Mouse (Mus musculus): ENCODE data around the gene Akap10. TPM values are rescaled to one million over a fixed set of nuclear protein-coding genes. Genes with fewer than 3 reads are reported as not detected.

The Akap10 gene
- polyA plus RNA-seq, 2 experiments, result 15.8 to 16.9 TPM

GRCm38 (mm10) chr11:61859316-61859715 is 70.7 kb downstream of the Akap10 start:
- WGBS, result 82% methylated on average over 1 of the region's 1 CpGs
- Histone ChIP-seq H3K4me1 (ENCODE audit: control insufficient read depth, insufficient read depth, low read length) (no peaks in the 10 kb centered on the region), H3K9ac (ENCODE audit: low read depth, low read length, severe bottlenecking) (no peak overlapping the region), H3K36me3 (ENCODE audit: control insufficient read depth, insufficient read depth, low read length) (no peaks in the 10 kb centered on the region), H3K4me2 (replicated peaks; ENCODE audit: low read depth, low read length, severe bottlenecking) (no peak overlapping the region), H3K27me3 (ENCODE audit: control insufficient read depth, insufficient read depth, low read length) (no peaks in the 10 kb centered on the region), H3K27ac (replicated peaks; ENCODE audit: low read depth, low read length) (no peak overlapping the region), H3K4me3 (replicated peaks; ENCODE audit: low read length) (no peak overlapping the region), H3K9me3 (ENCODE audit: control insufficient read depth, low read length) (no peaks in the 10 kb centered on the region)
- ATAC-seq (ENCODE audit: low FRiP score, low read depth) (no peak), DNase-seq (ENCODE audit: low spot score) (no peak)
- no peak for TF ChIP-seq POLR2A (IDR thresholded peaks at IDR 0.05; ENCODE audit: borderline replicate concordance, extremely low read depth, insufficient read depth, insufficient read length)

- no peaks in the 10 kb centered on the region for H3K9me3 ChIP-seq (ENCODE audit: control insufficient read depth, low read length)
- peak overlapping the region; percentile 81; the same call in 1 of the 2 replicates for H3K27ac ChIP-seq (replicated peaks; ENCODE audit: low read depth, low read length)
- H3K36me3 ChIP-seq (ENCODE audit: control insufficient read depth, insufficient read depth, low read length), result peaks cover 2% of the 10 kb centered on the region; the same call in 1 of the 2 replicates
- peak overlapping the region; percentile 83 for H3K4me2 ChIP-seq (replicated peaks; ENCODE audit: low read depth, low read length, severe bottlenecking)
- peak overlapping the region; percentile 95 for H3K4me3 ChIP-seq (replicated peaks; ENCODE audit: low read length)
- ATAC-seq (ENCODE audit: low FRiP score, low read depth), result no peak
- no peaks in the 10 kb centered on the region for H3K27me3 ChIP-seq (ENCODE audit: control insufficient read depth, insufficient read depth, low read length)
- peaks cover 6% of the 10 kb centered on the region; the same call in 1 of the 2 replicates for H3K4me1 ChIP-seq (ENCODE audit: control insufficient read depth, insufficient read depth, low read length)
- TF ChIP-seq POLR2A (IDR thresholded peaks at IDR 0.05; ENCODE audit: borderline replicate concordance, extremely low read depth, insufficient read depth, insufficient read length), result no peak
- no peak for DNase-seq (ENCODE audit: low spot score)
- H3K9ac ChIP-seq (ENCODE audit: low read depth, low read length, severe bottlenecking), result peak overlapping the region; percentile 92
- 42% methylated on average over 6 of the region's 6 CpGs for WGBS
These were observed 74.5 kb downstream of the Akap10 start for GRCm38 (mm10) chr11:61855539-61855938.

- Histone ChIP-seq H3K4me1 (ENCODE audit: control insufficient read depth, insufficient read depth, low read length) (peaks cover 6% of the 10 kb centered on the region; the same call in 1 of the 2 replicates), H3K4me2 (replicated peaks; ENCODE audit: low read depth, low read length, severe bottlenecking) (peak within 1 kb of the TSS; percentile 83), H3K27ac (replicated peaks; ENCODE audit: low read depth, low read length) (peak within 1 kb of the TSS; percentile 81), H3K36me3 (ENCODE audit: control insufficient read depth, insufficient read depth, low read length) (peaks cover 4% of the 10 kb centered on the region; the same call in 1 of the 2 replicates), H3K9me3 (ENCODE audit: control insufficient read depth, low read length) (no peaks in the 10 kb centered on the region), H3K27me3 (ENCODE audit: control insufficient read depth, insufficient read depth, low read length) (no peaks in the 10 kb centered on the region), H3K4me3 (replicated peaks; ENCODE audit: low read length) (peak within 1 kb of the TSS; percentile 95), H3K9ac (ENCODE audit: low read depth, low read length, severe bottlenecking) (peak within 1 kb of the TSS; percentile 92)
- peak; percentile 92 for ATAC-seq (ENCODE audit: low FRiP score, low read depth)
- WGBS, result 0% methylated on average over 37 of the region's 58 CpGs
- peak; percentile 92 for DNase-seq (ENCODE audit: low spot score)
- TF ChIP-seq POLR2A (IDR thresholded peaks at IDR 0.05; ENCODE audit: borderline replicate concordance, extremely low read depth, insufficient read depth, insufficient read length), result peak; percentile 99
These were observed 75.1 kb downstream of the Akap10 start, which contains the start of gene Ulk2 for GRCm38 (mm10) chr11:61854988-61855411. Gene Ulk2, minus strand, starts transcription at chr11:61855073.

GRCm38 (mm10) chr11:61854211-61854987 is 75.7 kb downstream of the Akap10 start:
- Histone ChIP-seq H3K4me2 (replicated peaks; ENCODE audit: low read depth, low read length, severe bottlenecking) (peak overlapping the region; percentile 83), H3K27ac (replicated peaks; ENCODE audit: low read depth, low read length) (peak overlapping the region; percentile 81), H3K9me3 (ENCODE audit: control insufficient read depth, low read length) (no peaks in the 10 kb centered on the region), H3K4me1 (ENCODE audit: control insufficient read depth, insufficient read depth, low read length) (peaks cover 6% of the 10 kb centered on the region; the same call in 1 of the 2 replicates), H3K36me3 (ENCODE audit: control insufficient read depth, insufficient read depth, low read length) (peaks cover 4% of the 10 kb centered on the region; the same call in 1 of the 2 replicates), H3K9ac (ENCODE audit: low read depth, low read length, severe bottlenecking) (peak overlapping the region; percentile 92), H3K27me3 (ENCODE audit: control insufficient read depth, insufficient read depth, low read length) (no peaks in the 10 kb centered on the region), H3K4me3 (replicated peaks; ENCODE audit: low read length) (peak overlapping the region; percentile 95)
- WGBS, result under 1% methylated on average over 26 of the region's 87 CpGs
- DNase-seq (ENCODE audit: low spot score) (peak; percentile 73), ATAC-seq (ENCODE audit: low FRiP score, low read depth) (peak; percentile 61)
- 0 out of 2 replicates have a peak, but pooled peaks have one; percentile 48 for TF ChIP-seq POLR2A (IDR thresholded peaks at IDR 0.05; ENCODE audit: borderline replicate concordance, extremely low read depth, insufficient read depth, insufficient read length)

GRCm38 (mm10) chr11:61853659-61854058 is 76.4 kb downstream of the Akap10 start:
- no peak for TF ChIP-seq POLR2A (IDR thresholded peaks at IDR 0.05; ENCODE audit: borderline replicate concordance, extremely low read depth, insufficient read depth, insufficient read length)
- Histone ChIP-seq H3K4me1 (ENCODE audit: control insufficient read depth, insufficient read depth, low read length) (peaks cover 6% of the 10 kb centered on the region; the same call in 1 of the 2 replicates), H3K36me3 (ENCODE audit: control insufficient read depth, insufficient read depth, low read length) (peaks cover 4% of the 10 kb centered on the region; the same call in 1 of the 2 replicates), H3K4me2 (replicated peaks; ENCODE audit: low read depth, low read length, severe bottlenecking) (peak overlapping the region; percentile 83), H3K4me3 (replicated peaks; ENCODE audit: low read length) (peak overlapping the region; percentile 95), H3K9me3 (ENCODE audit: control insufficient read depth, low read length) (no peaks in the 10 kb centered on the region), H3K27me3 (ENCODE audit: control insufficient read depth, insufficient read depth, low read length) (no peaks in the 10 kb centered on the region), H3K9ac (ENCODE audit: low read depth, low read length, severe bottlenecking) (peak overlapping the region; percentile 92), H3K27ac (replicated peaks; ENCODE audit: low read depth, low read length) (peak overlapping the region; percentile 81; the same call in 1 of the 2 replicates)
- DNase-seq (ENCODE audit: low spot score), result no peak
- no peak for ATAC-seq (ENCODE audit: low FRiP score, low read depth)
- 11% methylated on average over 5 of the region's 5 CpGs for WGBS

All from limb, embryonic 14.5 days (tissue).